11 mouse cellular contexts compared by ENCODE assay signal in genomic region chr8:84084341-84085115, GRCm38 (mm10). TPM values are rescaled to one million over a fixed set of nuclear protein-coding genes. Genes with fewer than 3 reads are reported as not detected.
DNase-seq lines count a peak whose midpoint lies in the region; ATAC-seq lines count a peak whose summit lies in the region.
"Had no signal": no experiment of that assay in that cellular context is flagged by ENCODE, and none has a peak within 500 bp of the region (broad histone marks: within the 10 kb centered on the region; RNA-seq: fewer than 3 reads in every experiment).

No protein-coding gene starts in this region.

- peak overlapping the region; percentile 19 for H3K4me2 ChIP-seq in forebrain, embryonic 12.5 days
- H3K4me2 ChIP-seq in forebrain, embryonic 11.5 days (ENCODE audit: low read depth, low read length, severe bottlenecking), result no peak overlapping the region
- no peak overlapping the region for H3K4me2 ChIP-seq in neural tube, embryonic 15.5 days

- ATAC-seq in forebrain, embryonic 12.5 days (ENCODE audit: low FRiP score), result no peak
- no peak; the same call in 1 of the 2 replicates for ATAC-seq in forebrain, embryonic 11.5 days (replicated peaks; ENCODE audit: low FRiP score)
- ATAC-seq in neural tube, embryonic 15.5 days (ENCODE audit: low FRiP score), result no peak
- no peak for ATAC-seq in cerebellum, adult (ENCODE audit: insufficient number of reproducible peaks, low FRiP score, low TSS enrichment)

- 29% methylated on average over 39 of the region's 42 CpGs for WGBS in forebrain, embryonic 12.5 days
- 29% methylated on average over 42 of the region's 42 CpGs for WGBS in forebrain, embryonic 11.5 days
- WGBS in neural tube, embryonic 15.5 days, result 40% methylated on average over 42 of the region's 42 CpGs

- H3K36me3 ChIP-seq in forebrain, embryonic 12.5 days (replicated peaks), result peaks cover 89% of the 10 kb centered on the region
- H3K36me3 ChIP-seq in forebrain, embryonic 11.5 days (ENCODE audit: control insufficient read depth, insufficient read depth, low read length), result peaks cover 2% of the 10 kb centered on the region; the same call in 1 of the 2 replicates
- peaks cover 84% of the 10 kb centered on the region for H3K36me3 ChIP-seq in neural tube, embryonic 15.5 days

- H3K4me3 ChIP-seq in forebrain, embryonic 12.5 days (replicated peaks), result no peak overlapping the region
- H3K4me3 ChIP-seq in forebrain, embryonic 11.5 days (ENCODE audit: low read depth, low read length), result no peak overlapping the region
- H3K4me3 ChIP-seq in neural tube, embryonic 15.5 days (replicated peaks), result no peak overlapping the region

- DNase-seq in forebrain, embryonic 11.5 days (ENCODE audit: low spot score), result no peak
- DNase-seq in neural tube, embryonic 10.5 days (ENCODE audit: extremely low spot score, low spot score), result peak; percentile 24
- peak; percentile 41 to 72 for DNase-seq in kidney, postnatal 25 days
- DNase-seq in yolk sac, embryonic 10.5 days (ENCODE audit: low spot score), result no peak
- DNase-seq in urinary bladder, postnatal 25 days (ENCODE audit: low spot score), result no peak
- DNase-seq: cerebellum, adult 9-11 months had no signal

- peaks cover 18% of the 10 kb centered on the region for H3K4me1 ChIP-seq in forebrain, embryonic 12.5 days
- peaks cover 2% of the 10 kb centered on the region; the same call in 1 of the 2 replicates for H3K4me1 ChIP-seq in forebrain, embryonic 11.5 days (replicated peaks; ENCODE audit: control insufficient read depth, insufficient read depth, low read length)
- H3K4me1 ChIP-seq in neural tube, embryonic 15.5 days, result 0 out of 2 replicates have a peak, but pooled peaks cover 9% of the 10 kb centered on the region

- no peak overlapping the region for H3K27ac ChIP-seq in forebrain, embryonic 12.5 days
- H3K27ac ChIP-seq in forebrain, embryonic 11.5 days (ENCODE audit: low read depth, low read length), result no peak overlapping the region
- no peak overlapping the region for H3K27ac ChIP-seq in neural tube, embryonic 15.5 days (replicated peaks)

- peak overlapping the region; percentile 12; the same call in 1 of the 2 replicates for H3K9ac ChIP-seq in forebrain, embryonic 12.5 days
- no peak overlapping the region for H3K9ac ChIP-seq in forebrain, embryonic 11.5 days (ENCODE audit: low read length)
- H3K9ac ChIP-seq in neural tube, embryonic 15.5 days (replicated peaks), result no peak overlapping the region

- H3K27me3 ChIP-seq in forebrain, embryonic 12.5 days, result no peaks in the 10 kb centered on the region
- H3K27me3 ChIP-seq in forebrain, embryonic 11.5 days (ENCODE audit: control insufficient read depth, insufficient read depth, low read length), result no peaks in the 10 kb centered on the region
- no peaks in the 10 kb centered on the region for H3K27me3 ChIP-seq in neural tube, embryonic 15.5 days (replicated peaks)

- H3K9me3 ChIP-seq in forebrain, embryonic 12.5 days, result no peaks in the 10 kb centered on the region
- no peaks in the 10 kb centered on the region for H3K9me3 ChIP-seq in forebrain, embryonic 11.5 days (ENCODE audit: control insufficient read depth, low read length)
- no peaks in the 10 kb centered on the region for H3K9me3 ChIP-seq in neural tube, embryonic 15.5 days (replicated peaks)

RNA-seq across cellular contexts. Expression of gene Rfx1, which starts 17.9 kb away (rescaled TPM):
- 8.4 and 9.2 TPM in 2 replicates for polyA plus RNA-seq in forebrain, embryonic 12.5 days (2016; fragmentation: Nextera tagmentation; extraction: Ambion mirVana)
- 11.0 and 11.5 TPM in 2 replicates for polyA plus RNA-seq in forebrain, embryonic 11.5 days (2014; fragmentation: Nextera tagmentation; extraction: Ambion mirVana)
- polyA plus RNA-seq in neural tube, embryonic 15.5 days (2015; fragmentation: Nextera tagmentation; extraction: Ambion mirVana), result 8.7 and 9.5 TPM in 2 replicates

RNA-seq across cellular contexts. Expression of gene Gm10643, which starts 19.6 kb away (rescaled TPM):
- polyA plus RNA-seq in forebrain, embryonic 12.5 days (2016; fragmentation: Nextera tagmentation; extraction: Ambion mirVana), result 2.2 and 2.4 TPM in 2 replicates
- polyA plus RNA-seq in forebrain, embryonic 11.5 days (2014; fragmentation: Nextera tagmentation; extraction: Ambion mirVana), result 1.4 and 1.6 TPM in 2 replicates
- 1.4 and 1.8 TPM in 2 replicates for polyA plus RNA-seq in neural tube, embryonic 15.5 days (2015; fragmentation: Nextera tagmentation; extraction: Ambion mirVana)

RNA-seq across cellular contexts. Expression of gene Dcaf15, which starts 20.0 kb away (rescaled TPM):
- 18.7 and 19.4 TPM in 2 replicates for polyA plus RNA-seq in forebrain, embryonic 12.5 days (2016; fragmentation: Nextera tagmentation; extraction: Ambion mirVana)
- polyA plus RNA-seq in forebrain, embryonic 11.5 days (2014; fragmentation: Nextera tagmentation; extraction: Ambion mirVana), result 14.4 and 14.5 TPM in 2 replicates
- 18.5 and 21.6 TPM in 2 replicates for polyA plus RNA-seq in neural tube, embryonic 15.5 days (2015; fragmentation: Nextera tagmentation; extraction: Ambion mirVana)

RNA-seq across cellular contexts. Expression of gene Rln3, which starts 39.7 kb away (rescaled TPM):
- polyA plus RNA-seq in forebrain, embryonic 12.5 days (2016; fragmentation: Nextera tagmentation; extraction: Ambion mirVana), result not detected in 2 replicates
- not detected in 2 replicates for polyA plus RNA-seq in forebrain, embryonic 11.5 days (2014; fragmentation: Nextera tagmentation; extraction: Ambion mirVana)
- 1.0 and 1.4 TPM in 2 replicates for polyA plus RNA-seq in neural tube, embryonic 15.5 days (2015; fragmentation: Nextera tagmentation; extraction: Ambion mirVana)
- polyA plus RNA-seq: C2C12; lung, embryonic 16.5 days had no signal

RNA-seq across cellular contexts. Expression of gene Podnl1, which starts 41.3 kb away (rescaled TPM):
- polyA plus RNA-seq in forebrain, embryonic 12.5 days (2016; fragmentation: Nextera tagmentation; extraction: Ambion mirVana), result 0.32 and 0.36 TPM in 2 replicates
- polyA plus RNA-seq in forebrain, embryonic 11.5 days (2014; fragmentation: Nextera tagmentation; extraction: Ambion mirVana), result 0.17 and 0.21 TPM in 2 replicates
- 0.47 and 0.49 TPM in 2 replicates for polyA plus RNA-seq in neural tube, embryonic 15.5 days (2015; fragmentation: Nextera tagmentation; extraction: Ambion mirVana)

Comparison
In these comparisons a context has a peak if more than half of its experiments do, and no peak if none do; other contexts are left out.
1. DNase-seq: peak in neural tube, embryonic 10.5 days (single experiment) and kidney, postnatal 25 days (2 of 2); none in forebrain, embryonic 11.5 days (single experiment), yolk sac, embryonic 10.5 days (single experiment) and urinary bladder, postnatal 25 days (single experiment).